12 mouse cellular contexts compared by ENCODE assay signal in the genomic region with DNA sequence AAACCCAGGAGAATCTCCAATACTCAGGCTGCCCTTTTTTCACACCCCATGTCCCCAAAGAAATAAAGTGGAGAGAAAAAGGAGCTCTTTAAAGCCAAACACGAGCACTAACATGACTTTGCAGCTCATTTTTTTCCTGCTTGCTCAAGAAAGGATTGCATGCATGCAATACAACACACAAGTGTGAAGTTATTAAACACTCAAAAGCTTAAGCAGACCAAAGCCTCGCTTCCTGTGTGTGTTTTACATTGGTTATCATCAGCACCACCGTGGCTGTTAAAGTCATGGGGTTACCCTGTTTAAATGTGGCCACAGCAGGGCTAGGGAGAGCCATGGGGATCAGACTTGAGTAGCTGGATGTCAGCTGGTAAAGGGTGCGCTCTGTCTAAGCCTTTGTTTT. TPM values are rescaled to one million over a fixed set of nuclear protein-coding genes. Genes with fewer than 3 reads are reported as not detected.
A peak's percentile ranks its signal among the peaks of the same experiment; 100 is the strongest.
DNase-seq lines count a peak whose midpoint lies in the region; ATAC-seq and TF ChIP-seq lines count a peak whose summit lies in the region.
"Had no signal": no experiment of that assay in that cellular context is flagged by ENCODE, and none has a peak within 500 bp of the region (broad histone marks: within the 10 kb centered on the region; RNA-seq: fewer than 3 reads in every experiment).

No protein-coding gene starts in this region.

- H3K9me3 ChIP-seq in lung, embryonic 14.5 days (ENCODE audit: low read depth, low read length) = no peaks in the 10 kb centered on the region
- H3K9me3 ChIP-seq in forebrain, embryonic 15.5 days = no peaks in the 10 kb centered on the region
- no peaks in the 10 kb centered on the region for H3K9me3 ChIP-seq in limb, embryonic 10.5 days (replicated peaks)
- H3K9me3 ChIP-seq in neural tube, embryonic 13.5 days = no peaks in the 10 kb centered on the region

- TF ChIP-seq CTCF in lung, embryonic 14.5 days (IDR thresholded peaks at IDR 0.05; ENCODE audit: low read depth) = no peak

- no peaks in the 10 kb centered on the region for H3K36me3 ChIP-seq in lung, embryonic 14.5 days (ENCODE audit: insufficient read depth)
- H3K36me3 ChIP-seq in forebrain, embryonic 15.5 days = no peaks in the 10 kb centered on the region
- no peaks in the 10 kb centered on the region for H3K36me3 ChIP-seq in limb, embryonic 10.5 days
- H3K36me3 ChIP-seq in neural tube, embryonic 13.5 days = no peaks in the 10 kb centered on the region

- 0 out of 2 replicates have a peak overlapping the region, but pooled peaks have one; percentile 13 for H3K9ac ChIP-seq in lung, embryonic 14.5 days
- peak overlapping the region; percentile 54 for H3K9ac ChIP-seq in forebrain, embryonic 15.5 days (replicated peaks)
- peak overlapping the region; percentile 69 for H3K9ac ChIP-seq in neural tube, embryonic 13.5 days

- H3K27ac ChIP-seq in lung, embryonic 14.5 days (ENCODE audit: low read depth) = peak overlapping the region; percentile 26; the same call in 1 of the 2 replicates
- peak overlapping the region; percentile 99 for H3K27ac ChIP-seq in forebrain, embryonic 15.5 days (replicated peaks)
- peak overlapping the region; percentile 78 for H3K27ac ChIP-seq in limb, embryonic 10.5 days
- peak overlapping the region; percentile 99 for H3K27ac ChIP-seq in neural tube, embryonic 13.5 days (replicated peaks)

- 38% methylated on average over 4 of the region's 4 CpGs for WGBS in lung, embryonic 14.5 days
- 38% methylated on average over 4 of the region's 4 CpGs for WGBS in forebrain, embryonic 15.5 days
- 44% methylated on average over 4 of the region's 4 CpGs for WGBS in limb, embryonic 10.5 days
- WGBS in neural tube, embryonic 13.5 days = 33% methylated on average over 4 of the region's 4 CpGs

- peaks cover 8% of the 10 kb centered on the region for H3K4me1 ChIP-seq in lung, embryonic 14.5 days (ENCODE audit: insufficient read depth)
- H3K4me1 ChIP-seq in forebrain, embryonic 15.5 days = peaks cover 73% of the 10 kb centered on the region
- H3K4me1 ChIP-seq in limb, embryonic 10.5 days = peaks cover 55% of the 10 kb centered on the region
- H3K4me1 ChIP-seq in neural tube, embryonic 13.5 days (replicated peaks) = peaks cover 76% of the 10 kb centered on the region

- H3K4me2 ChIP-seq in lung, embryonic 14.5 days = peak overlapping the region; percentile 72; the same call in 1 of the 2 replicates
- H3K4me2 ChIP-seq in forebrain, embryonic 15.5 days (replicated peaks) = peak overlapping the region; percentile 56
- peak overlapping the region; percentile 50 for H3K4me2 ChIP-seq in neural tube, embryonic 13.5 days

- DNase-seq in lung, embryonic 14.5 days = no peak
- no peak for DNase-seq in lung, postnatal 36 days
- DNase-seq in limb, embryonic 10.5 days (ENCODE audit: low spot score) = no peak
- no peak for DNase-seq in left cerebral cortex, adult 18-20 months (ENCODE audit: low spot score in 2 of 2)
- DNase-seq in retina, embryonic 14.5 days (ENCODE audit: low spot score) = no peak
- no peak for DNase-seq in kidney, postnatal 36 days
- DNase-seq: adrenal gland, adult 2 months; heart, postnatal 14 days; liver had no signal

- no peak overlapping the region for H3K4me3 ChIP-seq in lung, embryonic 14.5 days (ENCODE audit: low read depth, low read length)
- H3K4me3 ChIP-seq in forebrain, embryonic 15.5 days = no peak overlapping the region
- peak overlapping the region; percentile 51; the same call in 1 of the 2 replicates for H3K4me3 ChIP-seq in limb, embryonic 10.5 days
- no peak overlapping the region for H3K4me3 ChIP-seq in neural tube, embryonic 13.5 days

- ATAC-seq in lung, embryonic 14.5 days (ENCODE audit: insufficient read depth) = no peak
- no peak for ATAC-seq in forebrain, embryonic 15.5 days (replicated peaks)
- no peak for ATAC-seq in neural tube, embryonic 13.5 days (ENCODE audit: low read depth)

- peaks cover 6% of the 10 kb centered on the region; the same call in 1 of the 2 replicates for H3K27me3 ChIP-seq in lung, embryonic 14.5 days (ENCODE audit: insufficient read depth, low read length)
- no peaks in the 10 kb centered on the region for H3K27me3 ChIP-seq in forebrain, embryonic 15.5 days
- H3K27me3 ChIP-seq in limb, embryonic 10.5 days (ENCODE audit: low read depth, poor library complexity, severe bottlenecking) = peaks cover 26% of the 10 kb centered on the region; the same call in 1 of the 2 replicates
- no peaks in the 10 kb centered on the region for H3K27me3 ChIP-seq in neural tube, embryonic 13.5 days

RNA-seq across cellular contexts. Expression of gene Copz2, which starts 27.4 kb away (rescaled TPM):
- polyA plus RNA-seq in lung, embryonic 14.5 days (2014; fragmentation: Nextera tagmentation; extraction: Ambion mirVana) = 144 and 151 TPM in 2 replicates
- 12.2 and 13.5 TPM in 2 replicates for polyA plus RNA-seq in forebrain, embryonic 15.5 days (2015; fragmentation: Nextera tagmentation; extraction: Ambion mirVana)
- polyA plus RNA-seq in limb, embryonic 10.5 days (2016; fragmentation: Nextera tagmentation; extraction: Ambion mirVana) = 25.9 and 39.9 TPM in 2 replicates
- polyA plus RNA-seq in neural tube, embryonic 13.5 days (2015; fragmentation: Nextera tagmentation; extraction: Ambion mirVana) = 36.6 and 43.2 TPM in 2 replicates
- total RNA-seq in left cerebral cortex, adult 18-20 months (2021) = 1 to 10 TPM; 5.9 to 6.3 TPM

RNA-seq across cellular contexts. Expression of gene Cdk5rap3, which starts 39.2 kb away (rescaled TPM):
- polyA plus RNA-seq in lung, embryonic 14.5 days (2014; fragmentation: Nextera tagmentation; extraction: Ambion mirVana) = 61.8 and 63.8 TPM in 2 replicates
- polyA plus RNA-seq in forebrain, embryonic 15.5 days (2015; fragmentation: Nextera tagmentation; extraction: Ambion mirVana) = 106 and 109 TPM in 2 replicates
- polyA plus RNA-seq in limb, embryonic 10.5 days (2016; fragmentation: Nextera tagmentation; extraction: Ambion mirVana) = 85.3 and 90.0 TPM in 2 replicates
- polyA plus RNA-seq in neural tube, embryonic 13.5 days (2015; fragmentation: Nextera tagmentation; extraction: Ambion mirVana) = 79.2 and 92.0 TPM in 2 replicates
- total RNA-seq in left cerebral cortex, adult 18-20 months (2021) = 10 to 100 TPM; 27.5 to 31.8 TPM

RNA-seq across cellular contexts. Expression of gene Nfe2l1, which starts 47.3 kb away (rescaled TPM):
- polyA plus RNA-seq in lung, embryonic 14.5 days (2014; fragmentation: Nextera tagmentation; extraction: Ambion mirVana) = 34.6 and 39.5 TPM in 2 replicates
- polyA plus RNA-seq in forebrain, embryonic 15.5 days (2015; fragmentation: Nextera tagmentation; extraction: Ambion mirVana) = 55.7 and 59.6 TPM in 2 replicates
- 60.0 and 69.3 TPM in 2 replicates for polyA plus RNA-seq in limb, embryonic 10.5 days (2016; fragmentation: Nextera tagmentation; extraction: Ambion mirVana)
- polyA plus RNA-seq in neural tube, embryonic 13.5 days (2015; fragmentation: Nextera tagmentation; extraction: Ambion mirVana) = 66.2 and 66.5 TPM in 2 replicates
- total RNA-seq in left cerebral cortex, adult 18-20 months (2021) = 100 to 1,000 TPM; 292 to 305 TPM

RNA-seq across cellular contexts. Expression of gene Prr15l, which starts 50.8 kb away (rescaled TPM):
- polyA plus RNA-seq in lung, embryonic 14.5 days (2014; fragmentation: Nextera tagmentation; extraction: Ambion mirVana) = 24.1 and 30.8 TPM in 2 replicates
- polyA plus RNA-seq in forebrain, embryonic 15.5 days (2015; fragmentation: Nextera tagmentation; extraction: Ambion mirVana) = 0.17 TPM in 1 of 2 replicates, not detected in the other
- polyA plus RNA-seq in limb, embryonic 10.5 days (2016; fragmentation: Nextera tagmentation; extraction: Ambion mirVana) = 0.58 and 0.71 TPM in 2 replicates
- 0.21 TPM in 1 of 2 replicates, not detected in the other for polyA plus RNA-seq in neural tube, embryonic 13.5 days (2015; fragmentation: Nextera tagmentation; extraction: Ambion mirVana)
- total RNA-seq in left cerebral cortex, adult 18-20 months (2021) = not detected
- polyA plus RNA-seq: adrenal gland, adult 2 months; cortical plate, adult 2 months had no signal

Comparison
In these comparisons a context has a peak if more than half of its experiments do, and no peak if none do; other contexts are left out.
1. H3K27ac ChIP-seq: peak in every context shown above with its lines; median percentile 99 in forebrain, embryonic 15.5 days; 99 in neural tube, embryonic 13.5 days; 78 in limb, embryonic 10.5 days; 26 in lung, embryonic 14.5 days.
2. H3K9ac ChIP-seq: peak in every context shown above with its lines; median percentile 69 in neural tube, embryonic 13.5 days; 54 in forebrain, embryonic 15.5 days; 13 in lung, embryonic 14.5 days.